Mouse (Mus musculus): ENCODE results near the gene Tmem191c. TPM values are rescaled to one million over a fixed set of nuclear protein-coding genes. Genes with fewer than 3 reads are reported as not detected.

Gene Tmem191c
- polyA plus RNA-seq, 1 experiment from 2014 or later: 4.5 TPM

DNA sequence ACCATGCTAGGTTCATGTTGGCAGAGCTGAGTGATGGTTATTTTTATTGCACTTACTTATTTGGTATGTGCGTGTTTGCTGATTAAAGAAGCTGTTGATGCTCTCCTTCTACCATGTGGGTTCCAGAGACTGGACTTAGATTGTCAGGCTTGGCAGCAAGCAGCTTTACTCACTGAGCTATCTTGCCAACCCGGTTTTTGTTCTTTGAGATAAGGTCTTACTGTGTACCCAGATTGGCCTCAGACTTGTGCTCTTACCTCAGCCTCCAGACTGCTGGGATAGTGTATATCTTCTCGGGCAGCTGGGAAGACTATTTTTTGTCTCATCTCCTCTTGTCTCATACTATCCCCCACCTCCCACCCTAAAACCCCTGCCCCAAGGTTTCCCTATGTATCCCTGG is 38.2 kb upstream of the Tmem191c start:
- no peak overlapping the region for H3K4me3 ChIP-seq (ENCODE audit: low read depth, low read length)
- no peak for ATAC-seq (ENCODE audit: insufficient number of reproducible peaks, low FRiP score, low TSS enrichment, low read depth)
- H3K36me3 ChIP-seq (ENCODE audit: control insufficient read depth, insufficient read depth, low read length): 0 out of 2 replicates have a peak, but pooled peaks cover 2% of the 10 kb centered on the region
- no peak overlapping the region for H3K27ac ChIP-seq (replicated peaks; ENCODE audit: low read depth, low read length)
- H3K9me3 ChIP-seq (ENCODE audit: control insufficient read depth, low read length): no peaks in the 10 kb centered on the region
- H3K4me2 ChIP-seq (ENCODE audit: low read depth, severe bottlenecking): no peak overlapping the region
- no peak for DNase-seq (ENCODE audit: low spot score)
- peaks cover 15% of the 10 kb centered on the region for H3K4me1 ChIP-seq (ENCODE audit: control insufficient read depth, insufficient read depth, low read length)
- no peaks in the 10 kb centered on the region for H3K27me3 ChIP-seq (ENCODE audit: control insufficient read depth, insufficient read depth, low read length)
- no peak overlapping the region for H3K9ac ChIP-seq (ENCODE audit: low read length)
- WGBS: 86% methylated on average over 3 of the region's 3 CpGs

GRCm38 (mm10) chr16:17239409-17239808 is 36.5 kb upstream of the Tmem191c start:
- 90% methylated on average over 2 of the region's 2 CpGs for WGBS
- ATAC-seq (ENCODE audit: insufficient number of reproducible peaks, low FRiP score, low TSS enrichment, low read depth) (no peak), DNase-seq (ENCODE audit: low spot score) (no peak)
- Histone ChIP-seq H3K27me3 (ENCODE audit: control insufficient read depth, insufficient read depth, low read length) (no peaks in the 10 kb centered on the region), H3K4me3 (ENCODE audit: low read depth, low read length) (no peak overlapping the region), H3K9ac (ENCODE audit: low read length) (no peak overlapping the region), H3K9me3 (ENCODE audit: control insufficient read depth, low read length) (no peaks in the 10 kb centered on the region), H3K4me2 (ENCODE audit: low read depth, severe bottlenecking) (no peak overlapping the region), H3K36me3 (ENCODE audit: control insufficient read depth, insufficient read depth, low read length) (no peaks in the 10 kb centered on the region), H3K27ac (replicated peaks; ENCODE audit: low read depth, low read length) (no peak overlapping the region), H3K4me1 (ENCODE audit: control insufficient read depth, insufficient read depth, low read length) (peaks cover 15% of the 10 kb centered on the region)

DNA sequence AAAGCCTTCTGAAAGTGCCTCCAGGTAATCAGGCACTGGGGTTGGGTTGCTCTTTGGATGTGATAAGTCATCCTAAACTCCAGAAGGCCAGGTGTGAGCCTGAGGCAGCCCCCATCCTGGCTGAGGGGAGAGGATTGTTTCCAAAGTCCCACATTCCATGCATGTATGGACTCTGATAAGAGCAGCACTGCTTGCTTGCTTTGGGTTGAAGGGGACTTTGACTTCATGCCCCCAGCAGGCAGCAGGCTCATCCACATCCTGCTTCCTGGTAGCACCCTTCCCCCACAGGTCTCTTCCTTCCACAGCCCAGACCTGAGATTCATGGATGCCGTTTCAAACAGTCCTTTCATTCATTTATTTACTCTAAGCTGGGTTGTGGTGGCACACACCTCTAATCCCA is 32.1 kb upstream of the Tmem191c start:
- H3K4me2 ChIP-seq (ENCODE audit: low read depth, severe bottlenecking): no peak overlapping the region
- ATAC-seq (ENCODE audit: insufficient number of reproducible peaks, low FRiP score, low TSS enrichment, low read depth) (no peak), DNase-seq (ENCODE audit: low spot score) (no peak)
- H3K27ac ChIP-seq (replicated peaks; ENCODE audit: low read depth, low read length): no peak overlapping the region
- H3K9me3 ChIP-seq (ENCODE audit: control insufficient read depth, low read length): no peaks in the 10 kb centered on the region; the same call in 1 of the 2 replicates
- H3K4me3 ChIP-seq (ENCODE audit: low read depth, low read length): no peak overlapping the region
- H3K9ac ChIP-seq (ENCODE audit: low read length): no peak overlapping the region
- H3K36me3 ChIP-seq (ENCODE audit: control insufficient read depth, insufficient read depth, low read length): no peaks in the 10 kb centered on the region
- WGBS: 66% methylated on average over 1 of the region's 1 CpGs
- no peaks in the 10 kb centered on the region for H3K27me3 ChIP-seq (ENCODE audit: control insufficient read depth, insufficient read depth, low read length)
- no peaks in the 10 kb centered on the region for H3K4me1 ChIP-seq (ENCODE audit: control insufficient read depth, insufficient read depth, low read length)

GRCm38 (mm10) chr16:17244996-17245395 is 30.9 kb upstream of the Tmem191c start:
- Histone ChIP-seq H3K27me3 (ENCODE audit: control insufficient read depth, insufficient read depth, low read length) (no peaks in the 10 kb centered on the region), H3K9ac (ENCODE audit: low read length) (no peak overlapping the region), H3K27ac (replicated peaks; ENCODE audit: low read depth, low read length) (no peak overlapping the region), H3K9me3 (ENCODE audit: control insufficient read depth, low read length) (no peaks in the 10 kb centered on the region; the same call in 1 of the 2 replicates), H3K4me2 (ENCODE audit: low read depth, severe bottlenecking) (no peak overlapping the region), H3K4me3 (ENCODE audit: low read depth, low read length) (no peak overlapping the region), H3K36me3 (ENCODE audit: control insufficient read depth, insufficient read depth, low read length) (no peaks in the 10 kb centered on the region), H3K4me1 (ENCODE audit: control insufficient read depth, insufficient read depth, low read length) (no peaks in the 10 kb centered on the region)
- ATAC-seq (ENCODE audit: insufficient number of reproducible peaks, low FRiP score, low TSS enrichment, low read depth): no peak
- no peak for DNase-seq (ENCODE audit: low spot score)
- WGBS: 80% methylated on average over 1 of the region's 1 CpGs

DNA sequence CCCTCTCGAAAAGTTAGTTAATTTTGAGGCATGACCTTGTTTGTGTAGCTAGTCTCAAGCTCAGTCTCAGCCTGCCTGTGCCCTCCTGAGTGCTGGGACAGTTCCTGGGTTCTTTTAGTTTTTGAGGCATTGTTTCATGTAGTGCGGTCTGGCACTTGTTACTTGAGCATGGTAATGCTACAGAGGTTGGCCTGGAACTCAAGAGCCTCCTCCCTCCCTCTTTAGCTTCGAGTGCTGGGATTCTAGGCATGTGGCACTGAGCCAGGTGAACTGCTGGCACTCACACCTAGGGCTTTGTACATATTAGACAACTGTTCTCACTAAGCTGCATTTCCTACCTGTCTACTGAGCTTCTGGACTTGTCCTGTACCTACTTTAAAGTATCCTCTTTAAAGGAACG is 28.1 kb upstream of the Tmem191c start:
- H3K4me1 ChIP-seq (ENCODE audit: control insufficient read depth, insufficient read depth, low read length): 0 out of 2 replicates have a peak, but pooled peaks cover 5% of the 10 kb centered on the region
- no peak overlapping the region for H3K9ac ChIP-seq (ENCODE audit: low read length)
- no peaks in the 10 kb centered on the region for H3K27me3 ChIP-seq (ENCODE audit: control insufficient read depth, insufficient read depth, low read length)

DNA sequence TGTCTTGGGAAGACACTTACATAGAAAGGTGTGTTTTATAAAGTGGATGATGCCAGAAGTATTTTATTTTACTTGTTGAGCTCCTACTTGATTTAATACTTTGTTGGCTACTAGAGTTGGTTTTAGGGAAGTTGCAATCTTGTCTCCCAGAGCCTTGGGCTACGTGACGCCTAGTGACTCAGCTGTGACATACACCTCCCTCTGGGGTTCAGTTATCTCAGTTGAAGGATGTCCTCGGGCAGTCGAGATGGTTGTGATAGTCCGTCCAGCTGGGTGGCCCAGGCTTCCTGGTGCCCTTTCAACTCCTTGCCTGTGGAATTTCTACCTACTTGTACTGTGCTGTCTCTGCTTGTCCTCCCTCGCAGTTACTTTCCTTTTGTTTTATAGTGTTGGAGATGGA is 26.7 kb upstream of the Tmem191c start:
- H3K4me1 ChIP-seq (ENCODE audit: control insufficient read depth, insufficient read depth, low read length): 0 out of 2 replicates have a peak, but pooled peaks cover 8% of the 10 kb centered on the region
- no peaks in the 10 kb centered on the region; the same call in 1 of the 2 replicates for H3K9me3 ChIP-seq (ENCODE audit: control insufficient read depth, low read length)
- no peak for ATAC-seq (ENCODE audit: insufficient number of reproducible peaks, low FRiP score, low TSS enrichment, low read depth)
- no peak overlapping the region for H3K4me3 ChIP-seq (ENCODE audit: low read depth, low read length)
- H3K4me2 ChIP-seq (ENCODE audit: low read depth, severe bottlenecking): no peak overlapping the region
- WGBS: 68% methylated on average over 6 of the region's 6 CpGs
- H3K27me3 ChIP-seq (ENCODE audit: control insufficient read depth, insufficient read depth, low read length): no peaks in the 10 kb centered on the region
- no peak overlapping the region for H3K9ac ChIP-seq (ENCODE audit: low read length)
- no peaks in the 10 kb centered on the region for H3K36me3 ChIP-seq (ENCODE audit: control insufficient read depth, insufficient read depth, low read length)
- DNase-seq (ENCODE audit: low spot score): no peak
- H3K27ac ChIP-seq (replicated peaks; ENCODE audit: low read depth, low read length): no peak overlapping the region

More for the DNA sequence above, 28.1 kb upstream of the Tmem191c start:
- Histone ChIP-seq H3K4me3 (ENCODE audit: low read depth, low read length) (no peak overlapping the region), H3K27ac (replicated peaks; ENCODE audit: low read depth, low read length) (no peak overlapping the region), H3K36me3 (ENCODE audit: control insufficient read depth, insufficient read depth, low read length) (no peaks in the 10 kb centered on the region), H3K9me3 (ENCODE audit: control insufficient read depth, low read length) (no peaks in the 10 kb centered on the region; the same call in 1 of the 2 replicates), H3K4me2 (ENCODE audit: low read depth, severe bottlenecking) (no peak overlapping the region)
- DNase-seq (ENCODE audit: low spot score) (no peak), ATAC-seq (ENCODE audit: insufficient number of reproducible peaks, low FRiP score, low TSS enrichment, low read depth) (no peak)
- 79% methylated on average over 4 of the region's 4 CpGs for WGBS

DNA sequence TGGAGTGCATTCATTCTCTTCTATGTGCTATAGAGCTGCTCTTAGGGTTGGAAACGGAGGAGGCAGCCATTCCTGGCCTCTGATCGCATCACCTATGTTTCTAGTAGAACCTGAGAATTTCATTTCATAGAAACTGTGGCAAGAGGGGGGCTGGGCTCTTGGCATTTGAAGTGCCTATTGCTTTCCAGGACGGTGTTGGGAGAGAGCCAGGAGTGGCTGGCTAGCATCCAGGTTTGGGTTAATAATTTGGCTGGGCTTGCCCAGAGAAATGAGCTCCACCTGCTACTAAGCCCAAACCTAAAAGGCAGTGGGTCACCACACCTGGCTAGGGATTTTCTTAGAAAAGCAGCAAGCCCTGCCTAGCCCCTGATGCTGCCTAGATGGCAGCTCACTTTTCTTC is 24.3 kb upstream of the Tmem191c start:
- Histone ChIP-seq H3K4me3 (ENCODE audit: low read depth, low read length) (no peak overlapping the region), H3K4me1 (ENCODE audit: control insufficient read depth, insufficient read depth, low read length) (0 out of 2 replicates have a peak, but pooled peaks cover 8% of the 10 kb centered on the region), H3K9me3 (ENCODE audit: control insufficient read depth, low read length) (no peaks in the 10 kb centered on the region), H3K4me2 (ENCODE audit: low read depth, severe bottlenecking) (no peak overlapping the region), H3K9ac (ENCODE audit: low read length) (no peak overlapping the region), H3K27ac (replicated peaks; ENCODE audit: low read depth, low read length) (no peak overlapping the region), H3K36me3 (ENCODE audit: control insufficient read depth, insufficient read depth, low read length) (no peaks in the 10 kb centered on the region; the same call in 1 of the 2 replicates), H3K27me3 (ENCODE audit: control insufficient read depth, insufficient read depth, low read length) (no peaks in the 10 kb centered on the region)
- WGBS: 82% methylated on average over 3 of the region's 3 CpGs
- DNase-seq (ENCODE audit: low spot score) (no peak), ATAC-seq (ENCODE audit: insufficient number of reproducible peaks, low FRiP score, low TSS enrichment, low read depth) (no peak)

GRCm38 (mm10) chr16:17252086-17252726 is 23.7 kb upstream of the Tmem191c start:
- 67% methylated on average over 3 of the region's 3 CpGs for WGBS
- H3K27ac ChIP-seq (replicated peaks; ENCODE audit: low read depth, low read length): no peak overlapping the region
- no peaks in the 10 kb centered on the region; the same call in 1 of the 2 replicates for H3K36me3 ChIP-seq (ENCODE audit: control insufficient read depth, insufficient read depth, low read length)
- no peak for ATAC-seq (ENCODE audit: insufficient number of reproducible peaks, low FRiP score, low TSS enrichment, low read depth)
- no peak overlapping the region for H3K9ac ChIP-seq (ENCODE audit: low read length)
- H3K9me3 ChIP-seq (ENCODE audit: control insufficient read depth, low read length): no peaks in the 10 kb centered on the region
- no peaks in the 10 kb centered on the region for H3K27me3 ChIP-seq (ENCODE audit: control insufficient read depth, insufficient read depth, low read length)
- no peak overlapping the region for H3K4me2 ChIP-seq (ENCODE audit: low read depth, severe bottlenecking)
- no peak for DNase-seq (ENCODE audit: low spot score)
- no peak overlapping the region for H3K4me3 ChIP-seq (ENCODE audit: low read depth, low read length)
- 0 out of 2 replicates have a peak, but pooled peaks cover 8% of the 10 kb centered on the region for H3K4me1 ChIP-seq (ENCODE audit: control insufficient read depth, insufficient read depth, low read length)

Measured in limb, embryonic 11.5 days (tissue).